Mouse (Mus musculus): Measurements from ENCODE around the gene Ets1. TPM values are rescaled to one million over a fixed set of nuclear protein-coding genes. Genes with fewer than 3 reads are reported as not detected.

The Ets1 gene
- polyA plus RNA-seq, 1 experiment from 2014 or later, result 50.2 TPM

DNA sequence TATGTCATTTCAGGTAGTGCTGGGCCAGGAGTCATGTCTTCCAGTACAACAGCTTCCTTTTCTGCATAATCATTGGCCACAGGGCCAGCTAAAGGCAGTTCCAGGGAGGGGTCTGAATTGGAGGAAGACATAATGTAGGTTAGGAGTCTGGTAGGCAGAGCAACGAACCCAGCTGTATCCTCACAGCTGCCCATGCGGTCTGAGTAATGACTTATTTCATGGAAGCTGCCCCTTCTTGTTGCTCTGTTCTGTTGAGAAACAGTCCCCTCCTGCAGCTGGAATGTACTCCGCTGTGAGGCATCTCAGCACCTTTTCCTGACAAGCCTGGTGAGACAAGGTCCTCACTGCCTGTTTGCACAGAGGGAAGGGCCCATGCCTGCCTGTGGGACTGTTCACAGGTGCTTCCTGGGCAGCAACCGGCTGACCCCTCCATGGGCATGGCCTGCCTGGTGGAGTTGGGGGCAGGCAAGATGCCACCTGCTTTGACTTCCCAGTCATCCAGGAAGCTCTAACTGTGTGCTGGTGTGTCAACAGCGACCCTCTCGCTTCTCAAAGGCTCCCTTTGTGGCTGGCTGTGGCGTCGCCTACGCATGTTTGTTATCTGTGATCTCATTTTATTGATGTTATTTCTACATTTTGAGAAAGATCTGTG is 69.9 kb downstream of the Ets1 start:
- no peaks in the 10 kb centered on the region for H3K27me3 ChIP-seq (ENCODE audit: insufficient read depth, poor library complexity, severe bottlenecking)
- H3K36me3 ChIP-seq, result no peaks in the 10 kb centered on the region; the same call in 1 of the 2 replicates
- no peak for DNase-seq (ENCODE audit: low spot score)
- 72% methylated on average over 9 of the region's 9 CpGs for WGBS
- H3K9me3 ChIP-seq, result no peaks in the 10 kb centered on the region
- peak overlapping the region; percentile 64; the same call in 1 of the 2 replicates for H3K27ac ChIP-seq
- no peak overlapping the region for H3K4me3 ChIP-seq
- H3K4me1 ChIP-seq, result peaks cover 42% of the 10 kb centered on the region

GRCm38 (mm10) chr9:32707436-32707835 is 71.4 kb downstream of the Ets1 start:
- Histone ChIP-seq H3K4me3 (no peak overlapping the region), H3K27me3 (ENCODE audit: insufficient read depth, poor library complexity, severe bottlenecking) (no peaks in the 10 kb centered on the region)

DNA sequence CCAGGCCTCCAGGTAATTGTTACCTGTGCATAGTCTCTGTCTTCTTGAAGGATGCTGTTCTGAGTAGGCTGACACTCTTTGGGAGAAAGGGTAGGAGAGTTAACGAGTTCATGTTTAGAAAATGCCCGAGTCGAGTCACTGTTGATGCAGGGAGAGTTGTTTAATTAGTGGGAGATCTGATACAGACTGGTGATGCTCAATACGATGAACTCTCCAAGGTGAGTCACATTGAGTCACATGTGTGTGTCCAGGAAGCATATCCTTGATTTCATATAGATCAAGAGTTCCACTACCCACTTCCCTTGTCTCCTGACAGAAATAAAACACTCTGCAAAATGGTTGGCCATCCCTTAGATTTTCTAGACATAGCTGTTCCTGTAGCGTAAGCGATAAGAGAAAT is 72.5 kb downstream of the Ets1 start:
- no peaks in the 10 kb centered on the region for H3K9me3 ChIP-seq
- H3K4me1 ChIP-seq, result peaks cover 61% of the 10 kb centered on the region
- no peaks in the 10 kb centered on the region for H3K36me3 ChIP-seq
- no peak overlapping the region for H3K4me3 ChIP-seq
- H3K27ac ChIP-seq, result no peak overlapping the region
- no peaks in the 10 kb centered on the region for H3K27me3 ChIP-seq (ENCODE audit: insufficient read depth, poor library complexity, severe bottlenecking)
- DNase-seq (ENCODE audit: low spot score), result no peak
- 76% methylated on average over 6 of the region's 6 CpGs for WGBS

More at GRCm38 (mm10) chr9:32707436-32707835, 71.4 kb downstream of the Ets1 start:
- Histone ChIP-seq H3K36me3 (no peaks in the 10 kb centered on the region), H3K27ac (no peak overlapping the region), H3K4me1 (peaks cover 52% of the 10 kb centered on the region), H3K9me3 (no peaks in the 10 kb centered on the region)
- no peak for DNase-seq (ENCODE audit: low spot score)
- WGBS, result 80% methylated on average over 3 of the region's 3 CpGs

- peak overlapping the region; percentile 70 for H3K27ac ChIP-seq
- no peak for DNase-seq (ENCODE audit: low spot score)
- no peaks in the 10 kb centered on the region for H3K27me3 ChIP-seq (ENCODE audit: insufficient read depth, poor library complexity, severe bottlenecking)
- peaks cover 67% of the 10 kb centered on the region for H3K4me1 ChIP-seq
- peak overlapping the region; percentile 38 for H3K4me3 ChIP-seq
- no peaks in the 10 kb centered on the region for H3K9me3 ChIP-seq
- 7% methylated on average over 5 of the region's 5 CpGs for WGBS
- no peaks in the 10 kb centered on the region for H3K36me3 ChIP-seq
Observed at GRCm38 (mm10) chr9:32709359-32709758, 73.3 kb downstream of the Ets1 start.

GRCm38 (mm10) chr9:32709764-32710734 is 74.0 kb downstream of the Ets1 start:
- H3K9me3 ChIP-seq, result no peaks in the 10 kb centered on the region
- no peak for DNase-seq (ENCODE audit: low spot score)
- H3K36me3 ChIP-seq, result no peaks in the 10 kb centered on the region
- peak overlapping the region; percentile 38 for H3K4me3 ChIP-seq
- 50% methylated on average over 17 of the region's 17 CpGs for WGBS
- peaks cover 71% of the 10 kb centered on the region for H3K4me1 ChIP-seq
- H3K27ac ChIP-seq, result peak overlapping the region; percentile 70
- no peaks in the 10 kb centered on the region for H3K27me3 ChIP-seq (ENCODE audit: insufficient read depth, poor library complexity, severe bottlenecking)

GRCm38 (mm10) chr9:32710987-32711652 is 75.1 kb downstream of the Ets1 start:
- Histone ChIP-seq H3K4me1 (peaks cover 76% of the 10 kb centered on the region), H3K27me3 (ENCODE audit: insufficient read depth, poor library complexity, severe bottlenecking) (no peaks in the 10 kb centered on the region), H3K27ac (peak overlapping the region; percentile 19; the same call in 1 of the 2 replicates), H3K4me3 (no peak overlapping the region), H3K36me3 (no peaks in the 10 kb centered on the region), H3K9me3 (no peaks in the 10 kb centered on the region)
- DNase-seq (ENCODE audit: low spot score), result no peak
- WGBS, result 69% methylated on average over 12 of the region's 12 CpGs

GRCm38 (mm10) chr9:32711768-32712167 is 75.7 kb downstream of the Ets1 start:
- Histone ChIP-seq H3K27me3 (ENCODE audit: insufficient read depth, poor library complexity, severe bottlenecking) (no peaks in the 10 kb centered on the region), H3K9me3 (no peaks in the 10 kb centered on the region), H3K4me1 (peaks cover 78% of the 10 kb centered on the region), H3K36me3 (no peaks in the 10 kb centered on the region), H3K4me3 (no peak overlapping the region), H3K27ac (no peak overlapping the region)
- DNase-seq (ENCODE audit: low spot score), result no peak
- WGBS, result 70% methylated on average over 4 of the region's 4 CpGs

DNA sequence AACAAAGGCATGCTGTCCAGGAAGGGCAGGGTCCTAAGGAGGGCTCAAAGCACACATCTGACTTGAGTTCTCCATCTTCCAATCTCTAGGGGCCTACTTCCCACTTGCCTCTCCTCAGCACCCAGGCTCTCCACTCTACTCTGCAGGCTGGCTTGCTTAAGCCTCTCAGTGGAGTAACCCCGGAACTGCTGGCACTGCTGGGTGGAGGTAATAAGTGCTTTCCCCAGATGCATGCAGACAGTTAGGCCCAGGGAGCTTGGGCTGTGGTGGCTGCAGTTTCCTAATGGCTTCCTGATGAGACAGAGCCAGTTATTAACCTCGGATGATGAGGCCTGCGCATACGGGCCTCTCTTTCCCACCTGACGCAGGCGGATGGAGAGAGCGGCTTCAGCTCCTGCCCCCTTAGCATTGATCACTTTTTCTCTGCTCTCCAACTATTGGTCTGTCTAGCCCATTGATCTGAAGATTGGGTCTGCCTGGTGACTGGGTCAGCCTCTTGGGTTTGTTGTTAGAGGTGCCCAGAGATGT is 76.4 kb downstream of the Ets1 start:
- peaks cover 85% of the 10 kb centered on the region for H3K4me1 ChIP-seq
- 81% methylated on average over 7 of the region's 7 CpGs for WGBS
- H3K9me3 ChIP-seq, result no peaks in the 10 kb centered on the region
- H3K36me3 ChIP-seq, result no peaks in the 10 kb centered on the region
- H3K27me3 ChIP-seq (ENCODE audit: insufficient read depth, poor library complexity, severe bottlenecking), result no peaks in the 10 kb centered on the region
- H3K4me3 ChIP-seq, result no peak overlapping the region
- H3K27ac ChIP-seq, result peak overlapping the region; percentile 10; the same call in 1 of the 2 replicates
- DNase-seq (ENCODE audit: low spot score), result no peak

DNA sequence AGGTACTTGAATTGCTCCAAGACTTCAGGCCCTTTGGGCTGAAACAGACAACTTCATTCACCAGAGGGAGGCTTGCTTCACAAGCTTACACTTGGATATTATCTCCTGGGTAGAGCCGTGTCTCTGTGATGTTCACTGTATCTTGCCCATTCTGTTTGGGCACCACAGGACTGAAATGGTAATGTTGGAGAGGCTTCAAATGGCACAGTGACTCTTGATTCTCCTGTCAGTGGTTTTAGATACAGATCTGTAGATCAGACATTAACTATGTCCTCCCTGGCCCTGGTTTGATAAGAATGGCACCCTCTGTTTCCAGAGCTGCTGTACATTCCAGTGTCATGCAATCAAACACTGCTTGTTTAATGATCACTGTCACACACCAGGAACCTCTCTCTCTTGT is 77.1 kb downstream of the Ets1 start:
- no peak overlapping the region for H3K4me3 ChIP-seq
- DNase-seq (ENCODE audit: low spot score), result no peak
- H3K9me3 ChIP-seq, result no peaks in the 10 kb centered on the region
- peaks cover 89% of the 10 kb centered on the region for H3K4me1 ChIP-seq
- WGBS, result 77% methylated on average over 1 of the region's 1 CpGs
- no peak overlapping the region for H3K27ac ChIP-seq
- H3K27me3 ChIP-seq (ENCODE audit: insufficient read depth, poor library complexity, severe bottlenecking), result no peaks in the 10 kb centered on the region
- H3K36me3 ChIP-seq, result no peaks in the 10 kb centered on the region

GRCm38 (mm10) chr9:32713790-32714189 is 77.8 kb downstream of the Ets1 start:
- 67% methylated on average over 4 of the region's 4 CpGs for WGBS
- no peak overlapping the region for H3K4me3 ChIP-seq
- no peak for DNase-seq (ENCODE audit: low spot score)
- no peaks in the 10 kb centered on the region for H3K36me3 ChIP-seq
- H3K9me3 ChIP-seq, result no peaks in the 10 kb centered on the region
- peaks cover 87% of the 10 kb centered on the region for H3K4me1 ChIP-seq
- no peak overlapping the region for H3K27ac ChIP-seq
- H3K27me3 ChIP-seq (ENCODE audit: insufficient read depth, poor library complexity, severe bottlenecking), result no peaks in the 10 kb centered on the region

DNA sequence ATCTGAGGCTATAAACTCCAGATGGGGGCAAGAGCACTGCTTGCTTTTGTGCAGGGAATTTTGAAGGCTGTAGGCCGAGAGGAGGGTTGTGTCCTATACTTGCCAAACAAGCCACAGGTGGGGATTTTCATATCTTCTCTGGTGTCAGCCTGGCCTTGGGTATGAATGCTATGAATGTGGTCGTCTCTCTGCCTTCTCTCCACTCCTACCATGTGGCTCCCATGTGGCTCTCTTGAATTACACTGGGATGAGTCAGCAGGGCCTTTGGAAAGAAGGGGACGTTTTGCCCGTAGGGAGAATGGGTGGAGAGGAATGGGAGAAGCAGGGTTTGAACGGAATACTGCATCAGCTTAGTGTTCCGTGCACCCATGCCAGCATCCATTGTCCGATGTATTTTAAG is 78.5 kb downstream of the Ets1 start:
- Histone ChIP-seq H3K4me1 (peaks cover 80% of the 10 kb centered on the region), H3K9me3 (no peaks in the 10 kb centered on the region), H3K27me3 (ENCODE audit: insufficient read depth, poor library complexity, severe bottlenecking) (no peaks in the 10 kb centered on the region), H3K27ac (no peak overlapping the region), H3K36me3 (no peaks in the 10 kb centered on the region), H3K4me3 (no peak overlapping the region)
- WGBS, result 67% methylated on average over 7 of the region's 7 CpGs
- DNase-seq (ENCODE audit: low spot score), result no peak

GRCm38 (mm10) chr9:32715806-32716466 is 79.9 kb downstream of the Ets1 start:
- Histone ChIP-seq H3K27me3 (ENCODE audit: insufficient read depth, poor library complexity, severe bottlenecking) (no peaks in the 10 kb centered on the region), H3K27ac (peak overlapping the region; percentile 79), H3K4me3 (no peak overlapping the region), H3K36me3 (no peaks in the 10 kb centered on the region), H3K4me1 (peaks cover 80% of the 10 kb centered on the region), H3K9me3 (no peaks in the 10 kb centered on the region)
- no peak for DNase-seq (ENCODE audit: low spot score)
- WGBS, result 49% methylated on average over 9 of the region's 9 CpGs

Data from heart, embryonic 10.5 days (tissue).